Mouse (Mus musculus) myocyte (in vitro differentiated cells): Measurements from ENCODE around the gene Dcaf11. TPM values are rescaled to one million over a fixed set of nuclear protein-coding genes. Genes with fewer than 3 reads are reported as not detected.

Experiments
- H3K27me3 ChIP-seq: one replicate; pipeline ENCODE4 v1.6.1; 2011; ENCODE audit not compliant: control insufficient read depth, insufficient read depth, insufficient read length
- H3K36me3 ChIP-seq: one replicate; pipeline ENCODE4 v1.6.1; 2011; ENCODE audit not compliant: control insufficient read depth, insufficient read depth
- H3K4me2 ChIP-seq: one replicate; pipeline ENCODE4 v1.6.1; 2011; ENCODE audit warnings: low read depth, control low read depth
- H3K4me3 ChIP-seq: one replicate; pipeline ENCODE4 v1.5.1; 2011; ENCODE audit warnings: mild to moderate bottlenecking, control low read depth, moderate library complexity
- H3K79me2 ChIP-seq: one replicate; pipeline ENCODE4 v1.6.1; 2011; ENCODE audit not compliant: control insufficient read depth, insufficient read depth
- H3ac ChIP-seq: one replicate; pipeline ENCODE4 v1.6.1; 2011; ENCODE audit not compliant: control insufficient read depth, insufficient read length
- CEBPB ChIP-seq: IDR thresholded peaks from 2 replicates; pipeline ENCODE4 v1.6.1; 2011; ENCODE audit warnings: mild to moderate bottlenecking, moderate library complexity; ENCODE audit not compliant: poor library complexity, insufficient read depth, severe bottlenecking
- E2F4 ChIP-seq: IDR thresholded peaks from one replicate; pipeline ENCODE4 v1.6.1; 2011; ENCODE audit warnings: mild to moderate bottlenecking, control low read depth, moderate library complexity; ENCODE audit not compliant: insufficient read depth
- MAX ChIP-seq: IDR thresholded peaks from one replicate; pipeline ENCODE4 v1.6.1; 2011; ENCODE audit warnings: low read depth, mild to moderate bottlenecking, control low read depth
- MYOD1 ChIP-seq, 3 experiments: IDR thresholded peaks; one replicate each; pipeline ENCODE4 v1.6.1; 2011; ENCODE audit warnings: control low read depth in 2 of 3, low read depth in 2 of 3, mild to moderate bottlenecking in 2 of 3, moderate library complexity in 1 of 3; ENCODE audit not compliant: insufficient read length in 2 of 3, control insufficient read depth in 1 of 3
- MYOG ChIP-seq, 3 experiments: IDR thresholded peaks; one replicate each; pipeline ENCODE4 v1.6.1; 2011; ENCODE audit warnings: control low read depth in 2 of 3, low read depth in 2 of 3, mild to moderate bottlenecking in 2 of 3; ENCODE audit not compliant: insufficient read length in 2 of 3, control insufficient read depth in 1 of 3, insufficient read depth in 1 of 3
- POLR2A ChIP-seq: IDR thresholded peaks from one replicate; pipeline ENCODE4 v1.6.1; 2011; ENCODE audit warnings: low read depth, mild to moderate bottlenecking, control low read depth, moderate library complexity; ENCODE audit not compliant: insufficient read length
- POLR2AphosphoS2 ChIP-seq: IDR thresholded peaks from one replicate; pipeline ENCODE4 v1.6.1; 2011; ENCODE audit warnings: low read depth, control low read depth; ENCODE audit not compliant: insufficient read length
- REST ChIP-seq: IDR thresholded peaks from one replicate; pipeline ENCODE4 v1.6.1; 2011; ENCODE audit warnings: mild to moderate bottlenecking, control low read depth, moderate library complexity; ENCODE audit not compliant: insufficient read depth, insufficient read length
- SRF ChIP-seq: IDR thresholded peaks from one replicate; pipeline ENCODE4 v1.6.1; 2011; ENCODE audit warnings: low read depth; ENCODE audit not compliant: control insufficient read depth, insufficient read length
- TCF12 ChIP-seq: IDR thresholded peaks from one replicate; pipeline ENCODE4 v1.6.1; 2011; ENCODE audit warnings: mild to moderate bottlenecking, control low read depth; ENCODE audit not compliant: poor library complexity, insufficient read depth, severe bottlenecking
- TCF3 ChIP-seq: IDR thresholded peaks from one replicate; pipeline ENCODE4 v1.6.1; 2011; ENCODE audit warnings: low read depth, control low read depth; ENCODE audit not compliant: insufficient read length
- USF1 ChIP-seq: IDR thresholded peaks from one replicate; pipeline ENCODE4 v1.6.1; 2011; ENCODE audit warnings: low read depth, mild to moderate bottlenecking, control low read depth, moderate library complexity
- polyA plus RNA-seq: library from polyadenylated mRNA; unstranded; fragments of >200 nt; fragmentation: generic; extraction: Trizol; gene quantifications from one replicate; pipeline ENCODE4 v1.2.1, GENCODE M21; 2012; ENCODE audit warnings: missing spikeins

Dcaf11 gene
- 38.7 TPM for polyA plus RNA-seq

DNA sequence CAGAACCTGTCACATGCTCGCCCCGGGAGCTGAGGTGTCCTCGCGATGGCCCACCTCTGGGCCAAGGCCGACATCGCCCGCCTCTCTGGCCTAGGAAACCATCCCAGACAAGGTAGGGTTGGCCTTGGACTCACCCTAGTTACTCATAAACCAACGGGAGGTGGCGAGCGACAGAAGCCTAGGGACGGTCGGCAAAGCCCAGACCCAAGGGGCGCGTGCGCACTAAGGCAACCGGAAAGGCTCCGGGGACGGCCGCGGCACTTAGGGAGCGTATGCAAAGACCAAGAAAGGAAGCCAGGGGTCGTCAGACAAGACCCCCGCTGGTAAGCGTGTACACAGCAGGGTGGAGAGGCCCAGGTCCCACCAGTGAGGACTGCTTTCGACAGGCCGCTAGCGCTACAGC, at the start of gene Dcaf11:
Gene Dcaf11 (plus strand): TSS at position 208 of the 403 bp plus-strand sequence.
- peak within 1 kb of the TSS; percentile 96 for H3K4me2 ChIP-seq

DNA sequence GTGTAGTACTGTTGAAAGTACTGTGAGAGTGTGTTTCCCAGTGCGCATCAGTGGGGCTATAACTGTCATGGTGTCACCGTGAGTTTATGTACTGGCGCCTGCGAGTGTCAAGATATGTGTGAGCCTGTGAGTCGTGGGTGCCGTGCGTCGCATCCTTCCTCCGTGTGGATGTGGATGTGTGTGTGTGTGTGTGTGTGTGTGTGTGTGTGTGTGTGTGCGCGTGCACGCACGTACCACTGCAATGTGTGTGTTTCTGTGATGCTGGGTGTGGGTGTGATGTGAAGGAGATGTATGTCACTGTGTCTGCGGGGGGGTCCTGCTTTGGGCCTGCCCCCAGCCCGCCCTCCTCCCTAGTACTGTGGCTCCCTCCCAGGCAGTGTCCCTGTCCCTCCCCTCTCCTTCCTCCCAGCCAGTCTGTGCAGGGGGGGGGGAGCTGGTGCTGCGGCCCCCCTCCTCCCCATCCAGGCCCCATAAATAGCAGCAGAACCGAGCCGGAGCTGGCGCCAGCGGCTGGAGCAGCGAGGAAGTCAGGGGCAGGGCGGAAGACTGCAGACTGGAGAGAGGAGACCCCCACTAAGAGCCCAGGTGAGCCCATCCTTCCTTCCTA, 49.6 kb upstream of the Dcaf11 start, which contains the start of gene Cpne6:
Gene Cpne6 (plus strand): TSS at position 321 of the 607 bp plus-strand sequence.
- H3ac ChIP-seq = no peak within 1 kb of the TSS
- TF ChIP-seq SRF = no peak
- TF ChIP-seq TCF12 = no peak
- TF ChIP-seq REST = no peak
- TF ChIP-seq USF1 = no peak
- no peak for TF ChIP-seq CEBPB
- TF ChIP-seq POLR2A = no peak
- TF ChIP-seq MAX = no peak
- TF ChIP-seq TCF3 = no peak
- no peak for TF ChIP-seq MYOD1 (IDR thresholded peaks at IDR 0.05; ENCODE audit: control insufficient read depth in 1 of 3, insufficient read length in 2 of 3, low read depth in 2 of 3)
- no peak for TF ChIP-seq MYOG (IDR thresholded peaks at IDR 0.05; ENCODE audit: control insufficient read depth in 1 of 3, insufficient read depth in 1 of 3, insufficient read length in 2 of 3, low read depth in 2 of 3)
- no peak for TF ChIP-seq E2F4
- TF ChIP-seq POLR2AphosphoS2 = no peak
- no peak within 1 kb of the TSS for H3K4me3 ChIP-seq
- peaks cover 97% of the 10 kb centered on the region for H3K27me3 ChIP-seq
- no peaks in the 10 kb centered on the region for H3K79me2 ChIP-seq
- no peak within 1 kb of the TSS for H3K4me2 ChIP-seq
- no peaks in the 10 kb centered on the region for H3K36me3 ChIP-seq

More for the DNA sequence above, at the start of gene Dcaf11:
- Histone ChIP-seq H3K27me3 (no peaks in the 10 kb centered on the region), H3K4me3 (peak within 1 kb of the TSS; percentile 95), H3K36me3 (peaks cover 6% of the 10 kb centered on the region), H3ac (peak within 1 kb of the TSS; percentile 55), H3K79me2 (no peaks in the 10 kb centered on the region)
- no peak for TF ChIP-seq SRF
- TF ChIP-seq POLR2A = peak; percentile 57
- TF ChIP-seq TCF12 = no peak

GRCm38 (mm10) chr14:55511037-55511436, 48.8 kb upstream of the Dcaf11 start:
- no peak overlapping the region for H3K4me3 ChIP-seq
- TF ChIP-seq TCF12 = no peak
- TF ChIP-seq REST = no peak
- no peak for TF ChIP-seq USF1
- no peaks in the 10 kb centered on the region for H3K79me2 ChIP-seq
- no peaks in the 10 kb centered on the region for H3K36me3 ChIP-seq
- H3ac ChIP-seq = no peak overlapping the region
- H3K4me2 ChIP-seq = no peak overlapping the region
- peaks cover 97% of the 10 kb centered on the region for H3K27me3 ChIP-seq

- Histone ChIP-seq H3K4me2 (no peak overlapping the region), H3K27me3 (peaks cover 99% of the 10 kb centered on the region), H3K4me3 (no peak overlapping the region), H3K36me3 (no peaks in the 10 kb centered on the region), H3K79me2 (no peaks in the 10 kb centered on the region), H3ac (no peak overlapping the region)
- no peak for TF ChIP-seq POLR2AphosphoS2
- TF ChIP-seq CEBPB = no peak
- no peak for TF ChIP-seq USF1
- TF ChIP-seq POLR2A = no peak
- TF ChIP-seq REST = no peak
- no peak for TF ChIP-seq TCF12
- no peak for TF ChIP-seq E2F4
- no peak for TF ChIP-seq SRF
- TF ChIP-seq MYOD1 (IDR thresholded peaks at IDR 0.05; ENCODE audit: control insufficient read depth in 1 of 3, insufficient read length in 2 of 3, low read depth in 2 of 3) = no peak
- no peak for TF ChIP-seq MYOG (IDR thresholded peaks at IDR 0.05; ENCODE audit: control insufficient read depth in 1 of 3, insufficient read depth in 1 of 3, insufficient read length in 2 of 3, low read depth in 2 of 3)
- no peak for TF ChIP-seq MAX
- no peak for TF ChIP-seq TCF3
Measured at GRCm38 (mm10) chr14:55513927-55514326, 45.9 kb upstream of the Dcaf11 start.

- Histone ChIP-seq H3K27me3 (peaks cover 99% of the 10 kb centered on the region), H3K4me2 (no peak overlapping the region), H3K36me3 (no peaks in the 10 kb centered on the region), H3K4me3 (no peak overlapping the region), H3ac (no peak overlapping the region), H3K79me2 (no peaks in the 10 kb centered on the region)
- no peak for TF ChIP-seq REST
- no peak for TF ChIP-seq TCF3
- TF ChIP-seq TCF12 = no peak
- TF ChIP-seq MYOD1 (IDR thresholded peaks at IDR 0.05; ENCODE audit: control insufficient read depth in 1 of 3, insufficient read length in 2 of 3, low read depth in 2 of 3) = no peak
- TF ChIP-seq USF1 = no peak
- no peak for TF ChIP-seq SRF
- TF ChIP-seq MAX = no peak
- no peak for TF ChIP-seq E2F4
- no peak for TF ChIP-seq POLR2A
Measured at GRCm38 (mm10) chr14:55515846-55516245, 44.0 kb upstream of the Dcaf11 start.
